Mouse (Mus musculus) c-Kit-negative CD71-positive TER-119-positive erythroid progenitor cells, embryonic 14.5 days (primary cell): ENCODE data around the gene Spata1.

ENCODE experiments used
- DNase-seq: peaks from one replicate; pipeline ENCODE4 v3.0.0-alpha.2; 2013; ENCODE audit warnings: low read depth, low spot score

Spata1 gene

DNA sequence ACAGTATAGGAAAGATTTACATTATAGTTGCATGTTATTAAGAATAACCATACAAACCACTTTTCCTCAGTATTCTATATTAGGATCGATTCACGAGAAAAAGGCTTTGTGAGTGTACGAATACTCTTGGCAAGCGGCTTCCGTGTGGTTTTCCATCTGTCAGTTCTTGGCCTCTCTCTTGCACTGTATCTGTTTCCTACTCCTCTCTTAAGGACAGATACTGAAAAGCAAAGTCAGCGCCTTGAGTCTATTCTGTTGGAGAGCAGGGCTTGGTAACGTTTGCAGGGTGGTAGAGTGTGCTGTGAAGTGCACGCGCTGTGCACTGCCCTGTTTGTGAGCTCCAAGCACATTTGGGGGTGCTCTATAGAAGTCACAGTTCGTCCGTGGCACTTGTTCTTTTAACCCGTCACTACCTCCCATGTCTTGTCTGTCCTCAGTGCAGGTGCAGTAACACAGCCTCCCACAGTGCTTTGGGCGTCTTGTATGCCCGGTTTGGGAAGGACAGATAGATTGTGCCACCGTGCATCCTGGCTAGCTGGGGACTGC lies 79.5 kb downstream of the Spata1 start:
- DNase-seq = no peak

DNA sequence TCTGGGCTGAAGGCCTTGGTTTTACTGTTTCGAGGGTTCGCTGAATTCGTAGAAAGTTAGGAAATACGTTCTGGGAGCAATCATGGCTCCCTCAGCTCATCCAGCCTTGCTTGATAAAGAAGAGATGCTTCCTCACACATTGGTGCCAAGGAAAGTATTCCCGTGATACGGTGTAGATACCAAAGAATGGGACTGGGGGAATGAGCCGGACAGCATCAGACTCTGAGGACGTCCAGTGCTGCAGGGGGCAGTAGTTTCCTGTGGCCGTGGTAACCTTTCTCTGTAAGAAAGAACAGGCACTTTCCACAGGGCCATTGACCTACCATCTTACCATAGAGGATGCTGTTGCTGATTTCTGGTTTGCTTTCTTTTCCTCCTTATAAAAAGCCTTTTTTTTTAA lies 80.0 kb downstream of the Spata1 start:
- no peak for DNase-seq

- DNase-seq = no peak
Observed at GRCm38 (mm10) chr3:146418901-146419300, 80.7 kb downstream of the Spata1 start.

GRCm38 (mm10) chr3:146417873-146418272 lies 81.7 kb downstream of the Spata1 start:
- no peak for DNase-seq

- DNase-seq = no peak
Observed at GRCm38 (mm10) chr3:146414555-146414954, 85.0 kb downstream of the Spata1 start.

DNA sequence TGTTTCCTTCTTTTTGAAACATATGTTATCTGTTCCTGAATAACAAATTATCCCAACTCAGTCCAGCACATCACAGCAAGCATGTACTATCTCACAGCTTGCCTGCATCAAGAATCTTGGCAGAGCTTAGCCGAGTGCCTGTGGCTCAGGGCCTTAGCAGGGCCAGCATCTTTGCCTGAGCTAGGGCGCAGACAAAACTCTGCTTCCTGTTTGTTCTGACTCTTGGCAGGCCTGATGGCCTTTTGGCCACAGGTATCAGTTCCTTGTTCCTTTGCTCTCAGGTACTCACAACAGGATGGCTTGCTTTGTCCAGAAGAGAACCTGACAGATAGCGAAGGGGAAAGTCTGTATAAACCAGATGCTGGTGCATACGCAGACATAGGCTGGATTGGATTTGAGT lies 85.6 kb downstream of the Spata1 start:
- no peak for DNase-seq

- DNase-seq = no peak
Observed at GRCm38 (mm10) chr3:146413016-146413415, 86.5 kb downstream of the Spata1 start.

DNA sequence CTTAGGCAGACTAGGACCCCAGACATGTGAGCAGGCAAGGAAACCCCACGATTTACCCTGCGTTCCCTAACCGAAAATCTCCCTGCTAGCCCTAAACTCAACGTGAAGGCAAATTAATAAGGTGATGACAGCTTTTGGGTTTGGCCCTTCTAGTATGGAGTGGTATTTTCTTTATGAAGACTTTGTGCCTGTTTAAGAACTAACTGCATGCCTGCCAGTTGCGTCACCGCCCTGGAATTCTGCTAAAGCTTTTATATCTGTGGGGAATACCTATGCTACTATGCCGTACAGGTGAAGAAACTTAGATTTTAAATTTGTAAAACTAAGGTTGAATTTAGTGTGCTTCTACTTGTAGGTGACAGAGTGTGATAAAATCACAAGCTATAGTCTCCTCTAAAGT lies 87.1 kb downstream of the Spata1 start:
- no peak for DNase-seq

GRCm38 (mm10) chr3:146412008-146412407 lies 87.5 kb downstream of the Spata1 start:
- DNase-seq = no peak

- DNase-seq = no peak
Observed at GRCm38 (mm10) chr3:146410114-146410513, 89.4 kb downstream of the Spata1 start.
